Mouse (Mus musculus) effector memory CD4-positive, alpha-beta T cell, adult 7 months (primary cell): ENCODE results near the gene Naa20. TPM values are rescaled to one million over a fixed set of nuclear protein-coding genes. Genes with fewer than 3 reads are reported as not detected.

ENCODE experiments used
- polyA plus RNA-seq: library from polyadenylated mRNA; unstranded; fragments of 100-300 nt; shearing (Covaris generic); gene quantifications from one replicate; pipeline ENCODE4 v1.2.1, GENCODE M21; 2017

The Naa20 gene
- 58.6 TPM for polyA plus RNA-seq

DNA sequence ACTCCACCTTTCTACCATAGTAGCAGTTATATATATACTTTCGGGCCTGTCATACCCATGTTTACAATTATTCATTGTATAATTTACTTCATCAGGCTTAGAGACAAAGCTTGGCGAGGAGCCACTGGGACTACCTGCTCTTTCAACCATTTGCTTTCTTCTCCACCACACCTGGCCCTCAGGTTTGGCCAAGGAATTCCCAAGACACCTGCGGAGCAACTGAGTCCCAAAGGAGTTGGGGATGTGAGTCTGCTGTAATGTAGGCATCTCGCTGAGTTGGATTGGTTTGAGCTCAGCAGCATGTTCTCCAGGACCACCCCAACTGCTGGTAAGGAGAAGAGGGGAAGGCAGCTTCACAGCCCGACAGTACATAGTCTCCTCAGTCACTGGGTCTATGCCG lies at the start of gene Naa20:
Naa20 (plus strand) TSS at position 239 of the 400 bp plus-strand sequence.

DNA sequence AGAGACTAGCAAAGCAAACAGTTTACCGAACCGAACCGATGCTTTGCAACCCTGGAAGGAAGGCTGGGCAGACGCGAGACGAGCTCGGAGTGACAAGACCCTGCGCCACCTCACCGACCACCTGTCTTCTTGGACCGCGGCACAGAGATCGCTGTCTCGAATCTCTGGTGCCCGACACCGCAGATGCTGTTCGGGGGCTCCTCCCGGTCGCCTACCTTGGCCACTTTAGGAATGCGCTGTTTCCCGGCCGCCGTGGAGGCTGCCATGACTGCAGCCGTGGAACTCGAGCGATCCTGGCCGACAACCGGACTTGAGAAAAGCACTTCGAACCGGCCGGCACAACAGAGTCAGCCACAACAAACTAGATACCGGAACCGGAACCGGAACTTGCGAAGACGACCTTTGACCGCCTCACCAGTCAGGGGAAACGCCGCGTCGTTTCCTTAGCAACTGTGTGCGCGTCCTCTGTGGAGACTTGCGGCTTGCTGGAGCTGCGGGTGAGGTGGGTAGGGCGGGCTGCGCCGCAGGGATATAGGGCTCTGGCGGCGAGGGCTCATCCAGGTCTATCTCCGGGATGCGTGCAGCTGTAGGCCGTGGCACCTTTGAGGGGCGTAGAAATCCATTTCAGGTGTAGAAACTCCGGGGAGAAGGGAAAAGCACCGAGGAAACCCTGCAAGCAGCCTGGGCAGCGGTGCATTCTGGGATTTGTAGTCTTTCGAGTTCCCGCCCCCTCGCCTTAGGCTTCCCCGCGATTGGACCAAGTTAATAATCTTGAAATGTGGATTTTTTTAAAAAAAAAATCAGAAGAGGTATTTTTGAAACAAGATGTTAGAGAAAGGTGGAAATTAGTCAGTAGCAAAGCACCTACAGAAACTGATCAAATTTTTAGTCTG lies 32.7 kb downstream of the Naa20 start, which contains the start of the genes Cfap61 and Crnkl1:
Cfap61 (plus strand) TSS at position 446 of the 893 bp plus-strand sequence.
Crnkl1 (minus strand) TSS at position 676 of the 893 bp plus-strand sequence.

Other genes starting within 250 kb of the Naa20 start
- gene Rin2, start 226.9 kb upstream of the Naa20 start, polyA plus RNA-seq = 0.41 TPM
- 1.2 TPM for gene Cfap61, start 32.7 kb downstream of the Naa20 start, polyA plus RNA-seq
- gene Crnkl1, start 32.9 kb downstream of the Naa20 start, polyA plus RNA-seq = 43.9 TPM